Mouse (Mus musculus) right cerebral cortex, adult 18-20 months (tissue): ENCODE results near the gene Ccdc18.
"Not testable (repeated sequence)": the region's sequence is repeated elsewhere in the genome, so short reads cannot be mapped to it uniquely, and the experiment has no call there.

Source experiments
- DNase-seq: peaks from one replicate; pipeline ENCODE4 v3.0.0; 2022; ENCODE audit warnings: mixed read lengths

Ccdc18 gene

DNA sequence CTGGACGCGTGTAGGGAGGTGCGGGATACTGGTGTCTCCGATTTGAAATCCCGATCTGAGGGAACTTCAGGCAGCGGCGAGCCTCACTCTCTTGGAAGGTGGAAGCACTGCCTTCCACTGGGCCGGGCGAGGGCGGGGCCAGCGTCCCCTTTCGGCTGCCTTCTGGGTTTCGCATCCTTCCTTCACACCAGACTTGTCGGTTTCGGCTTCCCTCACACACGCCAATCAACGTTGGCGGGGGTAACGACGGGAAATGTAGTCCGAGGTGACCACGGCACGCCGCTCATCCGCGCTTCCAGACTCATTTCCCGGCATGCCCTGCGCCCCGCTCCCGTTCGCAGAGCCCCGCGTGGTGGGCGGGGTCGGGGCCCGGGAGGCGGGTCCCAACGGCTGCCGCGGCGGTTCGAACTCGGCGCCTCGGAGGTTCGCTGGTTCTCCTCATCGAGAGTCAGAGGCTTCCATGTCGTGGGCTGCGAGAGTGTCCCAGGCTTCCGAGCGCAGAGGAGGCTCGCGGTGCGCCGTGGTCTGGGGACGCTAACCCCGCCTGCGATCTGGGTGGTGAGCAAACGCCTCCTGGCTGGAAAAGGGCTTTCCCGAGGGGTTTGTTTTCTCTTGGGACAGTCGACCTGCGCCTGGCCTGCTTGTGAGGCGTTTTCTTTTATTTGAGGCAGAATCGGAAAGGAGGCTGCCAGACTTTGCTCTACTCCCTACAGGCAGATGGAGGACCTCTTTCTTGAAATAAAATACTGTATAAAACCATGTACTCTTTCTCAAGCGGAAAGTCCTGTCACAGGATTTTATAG lies at the start of gene Ccdc18, which contains the start of gene Tmed5:
Gene Ccdc18, plus strand, starts transcription at position 435 of the 803 bp plus-strand sequence.
Gene Tmed5, minus strand, starts transcription at position 180 of the 803 bp plus-strand sequence.
- DNase-seq, result peak; percentile 99

DNA sequence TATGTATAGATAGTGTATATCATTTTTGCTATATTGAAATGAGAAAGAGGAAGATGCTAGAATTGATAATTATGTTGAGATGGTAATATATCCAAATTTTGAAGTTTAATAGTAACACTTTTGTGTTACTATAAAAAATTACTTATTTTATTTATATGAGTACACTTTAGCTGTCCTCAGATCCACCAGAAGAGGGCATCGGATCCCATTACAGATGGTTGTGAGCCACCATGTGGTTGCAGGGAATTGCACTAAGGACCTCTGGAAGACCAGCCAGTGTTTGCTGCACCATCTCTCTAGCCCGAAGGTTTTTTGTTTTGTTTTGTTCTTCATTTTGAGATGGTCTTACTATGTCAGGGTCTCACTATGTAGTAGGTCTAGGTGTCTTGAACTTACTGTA lies 47.2 kb upstream of the Ccdc18 start:
- DNase-seq, result no peak

DNA sequence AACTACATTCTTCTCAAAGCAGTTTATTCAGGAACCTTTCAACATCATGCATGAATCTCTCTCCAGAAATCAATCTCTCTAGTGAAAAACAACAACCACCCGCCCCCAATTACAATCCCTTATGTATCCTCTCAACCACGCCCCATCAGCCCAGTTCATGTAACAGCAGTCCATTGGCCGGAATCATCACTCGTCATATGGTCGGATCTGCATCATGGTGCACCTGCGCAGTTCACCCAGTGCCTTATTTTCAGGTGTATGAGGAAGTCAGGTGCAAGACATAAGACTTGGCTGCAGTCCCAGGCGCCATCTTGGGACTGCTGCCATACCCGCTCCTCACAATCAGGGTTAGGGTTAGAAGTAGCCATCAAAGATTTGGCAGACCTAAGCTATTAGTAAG lies 39.9 kb upstream of the Ccdc18 start:
- not testable (repeated sequence) for DNase-seq

DNA sequence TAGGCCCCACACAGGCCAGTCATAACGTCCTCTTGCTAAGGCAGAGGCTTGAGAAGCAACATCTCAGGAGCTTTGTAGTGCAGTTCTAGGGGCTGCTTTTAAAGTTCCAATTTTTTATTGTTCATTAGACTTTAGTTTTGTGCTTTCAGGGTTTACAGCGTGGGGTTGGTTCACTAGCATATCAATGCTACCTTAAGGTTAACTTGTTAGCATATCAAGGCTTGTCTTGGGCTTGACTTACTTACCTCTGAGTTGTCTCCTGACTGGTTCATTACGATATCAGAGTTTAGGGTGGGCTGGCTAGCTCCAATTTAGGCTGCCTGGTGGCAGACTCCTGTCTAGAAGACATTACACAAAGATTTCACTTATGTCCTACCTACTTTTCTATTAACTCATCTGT lies 35.0 kb upstream of the Ccdc18 start:
- DNase-seq, result no peak

DNA sequence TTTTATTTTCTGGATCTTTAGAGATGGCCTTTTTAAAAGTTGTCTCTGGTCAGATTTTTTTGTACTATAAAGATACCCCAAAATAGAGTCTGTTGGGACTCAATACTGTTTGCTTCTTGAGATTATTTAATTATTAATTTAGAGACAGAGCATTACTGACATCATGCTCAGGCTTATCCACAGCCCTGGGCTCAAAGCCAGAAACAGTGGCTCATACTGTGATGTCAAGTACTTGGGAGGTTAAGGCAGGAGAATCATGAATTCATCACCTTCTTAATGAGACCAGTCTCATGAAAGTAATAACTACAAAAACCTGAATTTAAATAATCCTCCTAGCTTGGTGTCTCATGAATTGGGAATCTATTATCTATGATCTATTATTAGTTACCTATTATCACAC lies 32.5 kb upstream of the Ccdc18 start:
- no peak for DNase-seq

DNA sequence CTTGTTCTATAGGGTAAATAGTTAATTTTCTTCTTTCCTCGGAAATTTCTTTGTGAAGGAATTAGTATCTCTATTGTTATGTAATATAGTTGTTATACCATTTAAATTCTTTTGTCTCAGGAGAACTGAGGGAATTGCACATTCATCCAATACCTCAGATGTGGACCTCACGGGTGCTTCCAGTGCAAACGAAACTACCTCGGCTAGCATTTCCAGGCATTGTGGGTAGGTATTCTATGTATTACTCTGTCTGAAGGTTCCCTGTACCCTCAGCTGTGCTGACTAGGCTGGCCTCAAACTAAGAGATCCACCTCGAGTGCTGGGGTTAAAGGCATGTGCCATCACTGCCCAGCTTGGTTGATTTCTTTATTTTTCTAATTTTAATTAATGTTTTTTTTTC lies 28.4 kb upstream of the Ccdc18 start:
- no peak for DNase-seq

DNA sequence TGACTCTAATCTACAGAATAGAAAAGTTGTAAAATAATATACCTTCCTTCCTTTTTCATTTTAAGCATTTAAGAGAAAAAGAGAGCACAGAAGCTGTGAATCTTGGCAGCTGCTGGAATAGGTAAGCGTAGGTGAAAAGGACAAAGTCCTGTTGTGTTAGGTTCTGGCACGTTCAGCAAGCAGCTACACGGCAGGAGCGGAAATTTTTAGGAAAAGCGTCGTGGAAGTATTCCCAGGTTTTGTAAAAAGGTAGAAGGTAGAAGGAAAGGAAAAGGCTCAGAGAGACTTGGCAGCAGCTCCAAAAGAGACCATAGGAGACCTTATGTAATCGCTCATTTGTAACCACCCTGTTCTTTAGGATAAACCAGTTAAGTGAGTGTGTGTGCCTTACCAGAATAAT lies 23.3 kb upstream of the Ccdc18 start:
- no peak for DNase-seq

DNA sequence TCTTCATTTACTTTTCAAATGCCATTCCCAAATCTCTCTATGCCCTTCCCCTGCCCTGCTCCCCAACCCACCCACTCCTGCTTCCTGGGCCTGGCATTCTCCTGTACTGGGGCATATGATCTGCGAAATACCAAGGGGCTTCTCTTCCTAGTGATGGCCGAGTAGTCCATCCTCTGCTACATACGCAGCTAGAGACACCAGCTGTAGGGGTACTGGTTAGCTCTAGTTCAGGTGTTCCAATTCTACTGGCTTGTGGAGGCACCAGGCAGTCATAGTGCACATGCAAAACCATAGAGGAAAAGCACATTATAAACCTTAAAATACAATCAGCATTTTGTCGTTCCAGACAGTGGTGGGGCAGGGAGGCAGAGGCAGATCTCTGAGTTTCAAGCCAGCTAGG lies 15.0 kb upstream of the Ccdc18 start:
- DNase-seq, result no peak

DNA sequence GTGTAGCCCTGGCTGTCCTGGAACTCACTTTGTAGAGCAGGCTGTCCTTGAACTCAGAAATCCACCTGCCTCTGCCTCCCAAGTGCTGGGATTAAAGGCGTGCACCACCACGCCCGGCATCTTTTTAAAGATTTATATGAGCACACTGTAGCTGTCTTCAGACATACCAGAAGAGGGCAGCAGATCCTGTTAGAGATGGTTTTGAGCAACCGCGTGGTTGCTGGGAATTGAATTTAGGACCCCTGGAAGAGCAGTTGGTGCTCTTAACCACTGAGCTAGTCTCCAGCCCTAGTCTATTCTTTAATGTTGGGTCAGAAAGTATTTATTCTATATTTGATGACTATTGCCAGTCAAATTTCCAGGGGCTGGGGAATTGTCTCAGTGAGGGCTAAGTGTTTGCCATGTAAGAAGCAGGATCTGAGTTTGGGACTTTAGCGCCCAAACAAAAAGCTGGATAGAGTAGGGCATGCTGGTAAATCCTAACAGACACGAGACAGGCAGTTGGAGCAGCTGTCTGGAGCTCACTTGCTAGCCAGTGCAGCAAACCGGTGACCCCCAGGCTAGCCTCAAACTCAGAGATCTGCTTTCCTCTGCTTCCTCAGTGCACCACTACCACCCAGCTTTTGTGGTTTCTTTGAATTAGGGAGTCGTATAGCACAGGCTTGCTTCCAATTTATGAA lies 12.3 kb upstream of the Ccdc18 start:
- no peak for DNase-seq

DNA sequence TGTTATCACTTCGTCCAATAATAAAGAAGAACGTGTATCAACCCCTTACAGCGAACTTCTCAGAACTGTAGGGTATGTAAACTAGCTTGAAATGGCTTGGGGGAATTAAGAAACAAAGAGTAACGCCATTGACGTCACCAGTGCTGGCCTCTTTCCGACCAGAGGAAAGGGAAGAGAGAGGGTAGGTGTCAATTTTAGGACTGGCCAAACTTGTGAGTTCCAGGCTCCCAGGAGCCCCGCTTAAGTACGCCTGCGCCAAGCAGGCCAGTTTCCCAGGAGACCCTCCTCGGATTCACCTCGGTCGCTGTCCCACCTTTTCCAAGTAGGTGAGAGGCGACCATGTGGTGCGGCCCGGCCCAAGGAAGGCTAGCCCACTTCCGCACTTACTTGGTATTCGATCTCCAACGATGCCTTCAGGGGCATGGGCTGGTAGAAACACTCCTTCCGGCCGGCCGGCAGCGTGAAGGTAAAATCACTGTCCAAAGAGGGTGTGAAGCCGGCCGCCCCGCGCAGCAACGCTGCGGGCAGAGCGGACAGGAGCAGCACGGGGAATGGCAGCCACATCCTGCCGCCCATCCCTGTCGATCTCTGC lies 730 bp upstream of the Ccdc18 start:
- peak; percentile 19 for DNase-seq

DNA sequence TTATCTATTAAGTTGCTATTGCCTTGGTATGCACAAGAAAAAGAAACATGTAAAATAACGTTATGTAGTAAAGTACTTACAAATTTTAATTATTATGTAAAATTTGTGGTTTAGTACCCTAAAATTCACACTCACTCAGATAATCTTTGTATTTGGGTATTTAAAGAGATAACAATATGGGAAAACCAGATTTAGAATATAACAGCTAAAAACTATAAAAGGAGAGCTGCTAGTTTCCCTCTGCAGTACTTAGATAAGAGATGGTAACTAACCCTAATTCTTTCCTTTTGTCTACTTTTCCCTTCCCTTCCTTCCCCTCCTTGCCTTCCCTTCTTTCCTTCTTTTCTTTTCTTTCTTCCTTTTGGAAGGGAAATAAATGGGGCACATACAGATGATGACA lies 19.9 kb downstream of the Ccdc18 start:
- DNase-seq, result no peak

DNA sequence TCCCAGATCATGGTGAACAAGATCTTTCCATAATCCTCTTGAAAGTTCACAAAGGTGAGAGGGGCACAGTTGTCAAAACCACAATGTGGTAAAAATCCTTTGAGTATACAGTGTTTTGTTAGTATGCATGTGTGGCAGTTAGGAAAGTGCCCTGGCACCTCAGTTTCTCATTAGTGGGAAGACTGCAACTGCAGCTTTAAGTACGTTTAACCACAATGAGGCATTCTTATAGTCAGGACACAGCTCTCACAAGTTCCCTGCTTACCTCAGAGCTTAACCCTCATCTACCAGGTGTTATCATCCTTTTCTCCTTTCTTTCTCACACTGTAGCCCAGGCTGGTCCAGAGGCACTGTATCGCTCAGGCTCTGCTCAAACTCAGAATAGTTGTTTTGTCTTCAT lies 28.1 kb downstream of the Ccdc18 start:
- DNase-seq, result no peak

DNA sequence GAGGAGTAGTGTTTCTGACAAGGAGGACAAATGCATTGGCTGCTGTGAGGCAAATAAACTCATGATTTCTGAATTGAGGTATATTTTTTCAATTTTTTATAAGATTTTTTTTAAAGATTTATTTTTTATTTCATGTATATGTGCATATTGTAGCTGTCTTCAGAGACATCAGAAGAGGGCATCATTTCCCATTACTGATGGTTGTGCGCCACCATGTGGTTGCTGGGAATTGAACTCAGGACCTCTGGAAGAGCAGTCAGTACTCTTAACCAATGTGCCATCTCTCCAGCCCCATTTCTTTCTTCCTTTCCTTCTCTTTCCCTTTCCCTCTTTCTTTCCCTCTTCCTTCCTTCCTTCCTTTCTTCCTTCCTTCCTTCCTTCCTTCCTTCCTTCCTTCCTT lies 31.0 kb downstream of the Ccdc18 start:
- DNase-seq, result peak; percentile 3

DNA sequence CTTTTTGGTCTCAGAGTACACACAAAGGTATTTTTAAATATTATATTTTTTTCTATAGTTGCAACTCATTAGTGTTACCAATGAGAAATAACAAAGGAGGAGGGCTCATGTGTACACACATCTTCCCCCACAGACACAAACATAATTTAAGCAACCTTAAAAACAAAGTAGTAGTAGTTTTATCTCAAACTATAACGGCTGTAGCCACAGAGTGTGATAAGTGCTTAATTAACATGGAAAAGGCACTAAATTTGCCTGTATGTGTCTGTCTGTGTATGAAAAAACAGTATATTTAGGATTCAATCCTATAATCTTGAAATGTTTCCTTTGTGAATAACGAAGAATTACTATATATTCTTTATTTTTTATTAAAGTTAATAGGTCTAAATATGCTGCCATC lies 51.4 kb downstream of the Ccdc18 start:
- DNase-seq, result no peak

DNA sequence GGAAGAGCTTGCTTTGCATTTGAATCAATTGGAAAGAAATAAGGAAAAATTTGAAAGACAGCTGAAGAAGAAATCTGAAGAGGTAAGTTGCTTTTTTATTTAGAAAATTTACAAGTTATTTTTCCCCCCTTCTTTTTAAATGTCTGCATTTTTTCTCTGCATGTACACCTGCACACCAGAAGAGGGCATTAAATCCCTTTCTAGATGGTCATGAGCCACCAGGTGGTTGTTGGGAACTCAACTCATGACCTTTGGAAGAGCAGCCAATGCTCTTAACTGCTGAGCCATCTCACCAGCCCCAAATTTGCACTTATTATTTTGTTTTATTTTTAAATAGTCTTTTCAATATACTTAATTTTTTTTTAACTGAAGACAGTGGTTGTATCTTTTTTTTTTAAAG lies 56.3 kb downstream of the Ccdc18 start:
- no peak for DNase-seq

DNA sequence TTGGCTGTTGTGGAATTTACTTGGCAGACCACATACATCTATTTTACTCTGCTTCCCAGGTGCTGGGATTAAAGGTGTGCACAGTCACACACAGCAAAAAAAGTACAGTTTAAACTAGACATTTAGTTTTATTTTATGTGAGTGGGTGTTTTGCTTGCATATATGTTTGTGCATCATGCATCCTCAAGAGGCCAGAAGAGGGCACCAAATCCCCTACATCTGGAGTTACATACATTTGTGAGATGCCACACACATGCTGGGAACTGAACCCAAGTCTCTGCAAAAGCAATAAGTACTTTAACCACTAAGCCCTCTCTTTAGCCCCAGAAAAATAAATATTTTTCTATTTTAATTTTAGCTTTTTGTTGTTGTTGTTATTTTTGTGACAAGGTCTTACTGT lies 73.3 kb downstream of the Ccdc18 start:
- no peak for DNase-seq

DNA sequence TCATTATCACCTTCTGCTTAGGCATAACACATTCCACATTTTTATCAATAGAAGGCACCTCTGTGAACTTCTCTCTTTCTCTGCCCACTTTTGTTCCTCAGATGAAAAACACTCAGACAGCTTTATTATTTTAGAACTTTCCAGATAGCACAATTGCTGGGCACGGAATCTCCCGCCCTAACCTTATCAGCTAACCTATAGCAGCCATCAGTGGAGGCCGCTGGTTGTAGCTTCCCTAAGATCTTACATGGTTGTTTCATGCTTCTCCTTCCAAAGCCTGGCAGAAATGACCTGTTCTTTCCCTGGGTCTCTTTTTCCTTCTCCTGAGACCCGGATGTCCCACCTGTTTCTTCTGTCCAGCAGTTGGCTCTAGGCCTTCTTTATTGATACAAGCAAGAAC lies 78.8 kb downstream of the Ccdc18 start:
- no peak for DNase-seq

DNA sequence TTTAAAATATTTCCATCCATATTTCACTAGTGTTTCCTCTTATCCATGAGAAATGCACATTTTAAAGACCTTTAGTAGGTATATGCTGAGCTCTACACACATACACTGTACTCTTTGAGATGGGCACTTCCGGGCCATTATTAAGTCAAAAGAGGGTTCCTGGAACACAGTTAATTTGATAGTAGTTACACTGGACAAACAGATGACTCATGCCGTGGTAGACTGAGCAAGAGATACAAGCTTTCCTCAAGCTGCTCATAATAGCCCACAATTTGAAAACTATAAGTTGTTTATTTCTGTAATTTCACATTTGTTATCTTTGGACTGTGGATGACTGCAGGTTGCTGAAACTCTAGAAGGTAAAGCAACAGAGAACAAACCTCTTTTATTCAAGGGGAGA lies 82.3 kb downstream of the Ccdc18 start:
- DNase-seq, result no peak

DNA sequence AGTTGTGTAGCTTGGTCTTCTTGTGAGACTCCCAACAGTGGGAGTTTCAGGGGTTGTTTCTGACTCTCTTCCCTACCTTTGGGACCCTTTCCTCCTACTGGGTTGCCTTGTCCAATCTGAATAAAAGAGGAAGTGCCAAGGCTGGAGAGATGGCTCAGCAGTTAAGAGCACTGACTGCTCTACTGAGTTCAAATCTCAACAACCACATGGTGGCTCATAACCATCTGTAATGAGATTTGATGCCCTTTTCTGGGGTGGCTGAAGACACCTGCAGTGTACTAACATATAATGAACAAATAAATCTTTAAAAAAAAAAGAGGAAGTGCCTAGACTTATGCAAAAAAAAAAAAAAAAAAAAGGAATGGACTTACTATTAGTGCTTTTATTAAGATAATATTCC lies 91.4 kb downstream of the Ccdc18 start:
- no peak for DNase-seq

DNA sequence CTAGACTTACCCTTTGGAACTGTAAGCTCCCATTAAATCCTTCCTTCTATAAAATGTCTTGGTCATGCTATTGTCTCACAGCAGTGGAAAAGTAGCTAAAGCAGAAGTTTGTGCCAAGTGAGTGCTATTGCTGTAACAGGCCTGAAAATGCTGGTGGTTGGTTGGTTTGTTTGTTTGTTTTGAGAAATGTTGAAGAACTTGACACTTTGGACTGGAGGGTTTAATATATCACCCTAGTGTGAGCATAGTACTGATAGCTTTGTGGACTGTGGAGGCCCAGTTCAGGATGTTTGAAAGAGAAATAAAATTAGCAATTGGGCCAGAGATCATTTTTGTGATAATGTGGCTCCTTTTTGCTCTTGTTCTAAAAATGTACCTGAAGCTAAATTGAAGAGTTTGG lies 93.5 kb downstream of the Ccdc18 start:
- DNase-seq, result no peak

DNA sequence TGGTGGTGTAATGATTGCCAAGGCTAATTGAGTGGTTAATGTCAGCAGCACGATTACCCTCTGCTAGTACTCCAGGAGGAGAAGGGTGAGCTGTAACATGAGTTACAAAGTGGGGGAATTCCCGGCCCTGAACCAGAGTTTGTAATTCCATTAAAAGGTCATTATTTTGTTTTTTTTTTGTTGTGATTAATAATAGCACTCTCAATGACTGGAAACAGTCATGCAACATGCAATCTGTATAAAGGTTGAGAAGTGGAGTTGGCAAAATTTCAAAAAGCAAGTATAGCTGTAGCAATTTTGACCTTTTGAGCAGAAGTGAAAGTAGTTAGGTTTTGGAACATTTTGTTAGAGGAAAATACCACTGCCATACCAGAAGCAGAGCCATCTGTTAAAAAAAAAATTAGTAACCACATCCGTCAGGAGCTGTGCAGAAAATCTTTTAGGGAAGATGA lies 113.7 kb downstream of the Ccdc18 start:
- no peak for DNase-seq

DNA sequence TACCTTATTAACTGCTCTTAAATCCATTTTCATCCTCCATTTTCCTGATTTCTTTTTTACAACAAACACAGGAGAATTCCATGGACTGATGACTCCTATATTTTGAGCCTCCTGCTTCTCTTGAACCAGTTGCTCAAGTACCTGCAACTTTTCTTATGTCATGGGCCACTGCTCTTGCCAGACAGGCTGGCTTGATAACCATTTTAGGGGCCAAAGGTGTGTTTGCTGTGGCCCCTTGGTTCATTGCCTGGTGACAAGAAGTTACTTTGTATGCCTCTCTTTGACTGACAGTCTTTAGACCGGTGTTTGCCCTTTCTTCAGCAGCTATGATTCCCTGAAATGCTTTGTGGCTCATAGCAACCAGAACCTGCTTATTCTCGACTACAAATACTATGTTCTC lies 117.4 kb downstream of the Ccdc18 start:
- DNase-seq, result no peak

DNA sequence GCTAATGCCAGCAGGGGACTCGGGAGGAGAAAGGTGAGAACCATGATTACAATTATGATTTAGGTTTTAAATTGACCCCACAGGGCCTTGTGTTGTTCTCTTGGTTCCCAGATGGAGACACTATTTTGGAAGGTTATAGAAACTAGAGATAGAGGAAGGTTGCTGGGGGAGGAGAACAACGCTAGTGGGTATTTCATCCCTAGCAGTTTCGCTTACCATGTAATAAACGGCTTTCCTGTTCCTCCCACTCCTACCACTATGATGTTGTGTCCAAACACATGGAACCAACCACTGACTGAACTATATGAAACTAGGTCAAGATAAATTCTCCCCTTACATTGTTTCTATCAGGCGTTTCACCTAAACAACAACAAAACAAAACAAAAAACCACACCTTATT lies 122.6 kb downstream of the Ccdc18 start:
- DNase-seq, result no peak

DNA sequence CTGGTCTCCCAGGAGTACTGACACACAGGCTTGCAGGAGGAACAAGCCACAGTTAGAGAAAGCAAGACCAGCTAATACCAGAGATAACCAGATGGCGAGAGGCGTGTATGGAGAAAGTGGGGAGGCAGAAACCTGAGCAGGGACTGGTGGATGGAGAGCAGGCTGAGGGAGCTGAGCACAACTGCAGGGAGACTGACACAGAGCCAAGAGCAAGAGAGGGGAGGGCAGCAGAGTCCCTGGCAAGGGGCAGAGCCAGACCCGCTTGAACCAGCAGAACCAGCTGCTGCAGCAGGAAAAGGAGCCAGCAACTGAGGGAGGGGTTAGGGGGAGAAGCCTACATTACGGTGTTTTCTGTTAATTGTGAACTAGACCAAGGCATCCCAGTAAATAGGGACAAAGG lies 130.0 kb downstream of the Ccdc18 start:
- DNase-seq, result peak; percentile 25
